Mouse (Mus musculus) testis, adult 2 months (tissue): Measurements from ENCODE around the gene Dnajc11. TPM values are rescaled to one million over a fixed set of nuclear protein-coding genes. Genes with fewer than 3 reads are reported as not detected.

Source experiments
- H3K27ac ChIP-seq: fragments of 200-500 bp; 2 replicates; pipeline ENCODE4 v1.5.1; 2012; ENCODE audit warnings: low read depth, low read length; ENCODE audit not compliant: control insufficient read depth, insufficient read depth
- H3K27me3 ChIP-seq: fragments of 200-500 bp; 2 replicates; pipeline ENCODE4 v1.6.1; 2012; ENCODE audit warnings: mild to moderate bottlenecking, low read length, moderate library complexity; ENCODE audit not compliant: control insufficient read depth, insufficient read depth
- H3K36me3 ChIP-seq: fragments of 200-500 bp; 2 replicates; pipeline ENCODE4 v1.6.1; 2012; ENCODE audit warnings: mild to moderate bottlenecking, low read length; ENCODE audit not compliant: control insufficient read depth, insufficient read depth
- H3K4me1 ChIP-seq: fragments of 200-500 bp; 2 replicates; pipeline ENCODE4 v1.6.1; 2012; ENCODE audit warnings: low read length; ENCODE audit not compliant: control insufficient read depth, insufficient read depth
- H3K4me3 ChIP-seq: fragments of 200-500 bp; 2 replicates; pipeline ENCODE4 v1.5.1; 2012; ENCODE audit warnings: low read depth, mild to moderate bottlenecking, low read length, moderate library complexity, mixed read lengths; ENCODE audit not compliant: control insufficient read depth
- CTCF ChIP-seq: fragments of 200-500 bp; IDR thresholded peaks from 2 replicates; pipeline ENCODE4 v1.5.1; 2012; ENCODE audit warnings: low read depth, mild to moderate bottlenecking, inconsistent platforms, low read length, moderate library complexity; ENCODE audit not compliant: control insufficient read depth, insufficient read depth, insufficient replicate concordance
- POLR2A ChIP-seq: fragments of 200-500 bp; IDR thresholded peaks from 2 replicates; pipeline ENCODE4 v1.6.1; 2012; ENCODE audit warnings: low read depth, mild to moderate bottlenecking, inconsistent platforms, low read length, moderate library complexity; ENCODE audit not compliant: control insufficient read depth
- polyA plus RNA-seq: library from polyadenylated mRNA; depleted of rRNA; stranded (reverse); fragments of >200 nt; gene quantifications from 2 replicates; pipeline ENCODE4 v1.2.3, GENCODE M21; 2012

Dnajc11 gene
- polyA plus RNA-seq, 1 experiment: 31.2 TPM

DNA sequence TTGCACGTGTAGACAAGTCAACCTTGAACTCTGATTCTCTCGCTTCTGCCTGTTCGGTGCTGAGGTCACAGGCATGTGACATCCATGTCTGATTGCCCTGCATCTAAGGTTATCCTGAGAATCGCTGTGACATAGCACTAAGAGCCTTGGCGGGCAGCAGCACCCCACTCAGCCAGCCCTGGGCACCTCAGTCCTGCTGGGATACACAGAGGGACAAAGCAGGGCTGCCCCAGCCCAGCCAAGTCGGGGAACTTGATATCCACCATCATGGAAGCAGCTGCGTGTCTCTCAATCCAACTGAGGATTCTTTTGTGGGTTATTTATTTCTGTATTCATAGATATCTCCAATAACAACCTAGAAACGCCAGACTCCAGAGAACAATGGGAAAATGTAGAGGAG is 24.7 kb upstream of the Dnajc11 start:
- TF ChIP-seq POLR2A (no peak), CTCF (no peak)
- Histone ChIP-seq H3K27ac (no peak overlapping the region), H3K27me3 (no peaks in the 10 kb centered on the region), H3K4me3 (no peak overlapping the region), H3K4me1 (peaks cover 29% of the 10 kb centered on the region), H3K36me3 (no peaks in the 10 kb centered on the region)

DNA sequence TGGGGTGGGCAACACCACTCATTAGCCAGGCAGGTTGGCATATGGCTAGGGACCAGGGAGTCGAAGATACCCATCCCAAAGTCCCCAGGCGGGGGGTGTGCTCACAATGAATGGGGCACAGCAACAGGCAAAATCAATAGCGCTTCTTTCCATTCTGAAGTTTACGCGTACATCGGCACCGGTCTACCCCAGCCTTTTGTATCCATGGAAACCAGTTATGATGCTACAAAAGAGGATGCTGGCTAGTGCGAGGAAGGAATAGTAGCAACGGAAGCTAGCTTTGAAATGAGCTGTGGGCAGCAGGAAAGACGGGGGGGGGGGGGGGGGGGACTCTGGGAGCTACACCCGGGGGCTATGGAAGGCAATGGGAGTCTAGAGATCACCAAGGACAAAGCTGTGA is 17.2 kb upstream of the Dnajc11 start:
- Histone ChIP-seq H3K4me3 (no peak overlapping the region), H3K27me3 (no peaks in the 10 kb centered on the region), H3K4me1 (peaks cover 10% of the 10 kb centered on the region), H3K27ac (no peak overlapping the region), H3K36me3 (no peaks in the 10 kb centered on the region)
- TF ChIP-seq CTCF (no peak), POLR2A (no peak)

DNA sequence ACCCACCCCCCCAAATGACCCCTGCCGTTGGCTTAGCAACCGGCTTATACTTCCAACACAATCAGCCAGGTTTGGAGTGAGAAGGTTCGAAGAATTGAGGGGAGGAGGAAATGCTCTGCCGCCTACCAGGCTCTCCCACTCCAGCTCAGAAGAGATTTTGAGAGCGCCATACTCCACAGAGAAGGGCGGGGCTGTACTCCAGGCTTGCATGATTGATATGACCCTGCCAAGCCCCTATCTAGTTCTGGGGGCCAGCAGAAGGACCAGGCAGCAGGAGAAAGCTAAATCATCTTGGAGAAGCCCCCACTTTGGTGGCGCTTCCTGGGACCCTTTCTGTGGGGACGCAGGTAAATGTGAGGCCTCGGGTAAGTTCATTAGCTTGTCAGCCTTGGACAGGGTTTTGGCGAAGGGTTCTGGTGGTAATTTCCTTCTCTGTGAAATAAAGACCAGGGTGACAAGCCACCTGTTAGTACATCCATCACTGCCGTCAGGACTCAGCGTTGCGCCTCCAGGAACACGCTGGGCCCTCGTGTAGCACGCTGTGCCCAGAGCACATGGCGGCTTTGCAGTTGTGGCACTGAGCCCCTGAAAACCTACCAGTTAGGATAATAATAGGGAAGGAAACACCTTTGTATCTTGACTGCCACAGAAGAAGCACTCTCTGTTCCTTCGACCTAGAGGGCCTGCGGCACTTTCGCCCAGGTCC is 14.2 kb upstream of the Dnajc11 start:
- no peak overlapping the region for H3K4me3 ChIP-seq
- no peaks in the 10 kb centered on the region for H3K27me3 ChIP-seq
- no peak overlapping the region for H3K27ac ChIP-seq
- no peak for TF ChIP-seq CTCF
- TF ChIP-seq POLR2A: no peak
- no peaks in the 10 kb centered on the region for H3K36me3 ChIP-seq
- peaks cover 11% of the 10 kb centered on the region for H3K4me1 ChIP-seq

DNA sequence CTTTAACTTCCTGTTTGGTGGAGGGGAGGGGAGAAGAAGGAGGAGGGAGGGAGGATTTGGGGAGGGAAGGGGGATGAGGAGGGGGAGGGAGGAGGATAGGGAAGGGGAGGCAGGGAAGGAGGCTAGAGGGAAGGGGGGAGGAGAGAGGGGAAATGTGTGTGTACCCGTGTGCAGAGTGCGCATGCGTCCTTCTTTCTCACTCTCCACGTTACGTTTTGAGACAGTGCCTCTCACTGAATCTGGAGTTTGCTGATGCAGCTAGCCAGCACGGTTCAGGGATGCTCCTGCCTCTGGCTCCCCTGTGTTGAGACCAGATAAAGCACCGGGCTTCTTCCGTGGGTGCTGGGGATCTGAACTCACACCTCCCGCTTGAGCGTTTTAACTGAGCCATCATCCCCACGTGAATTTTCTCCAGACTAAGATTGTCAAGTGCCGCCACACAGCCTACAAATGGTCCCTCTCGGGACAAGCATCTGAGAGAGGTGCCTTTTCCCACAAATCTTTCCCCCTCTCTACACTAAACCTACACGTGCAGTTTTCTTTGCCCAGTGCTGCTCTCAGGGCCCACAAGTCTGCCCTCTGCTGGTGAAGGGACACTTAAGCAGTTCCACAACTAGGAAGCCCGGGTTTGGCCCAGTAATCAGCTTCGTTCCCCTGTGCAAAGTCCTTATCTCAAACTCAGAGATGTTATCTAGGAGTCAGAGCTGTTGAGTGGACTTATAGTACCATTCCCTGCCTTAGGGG is 13.4 kb upstream of the Dnajc11 start:
- TF ChIP-seq POLR2A (no peak), CTCF (peak; percentile 68; the same call in 1 of the 2 replicates)
- H3K36me3 ChIP-seq: no peaks in the 10 kb centered on the region
- no peaks in the 10 kb centered on the region for H3K27me3 ChIP-seq
- peaks cover 11% of the 10 kb centered on the region for H3K4me1 ChIP-seq
- peak overlapping the region; percentile 64 for H3K4me3 ChIP-seq
- no peak overlapping the region for H3K27ac ChIP-seq

DNA sequence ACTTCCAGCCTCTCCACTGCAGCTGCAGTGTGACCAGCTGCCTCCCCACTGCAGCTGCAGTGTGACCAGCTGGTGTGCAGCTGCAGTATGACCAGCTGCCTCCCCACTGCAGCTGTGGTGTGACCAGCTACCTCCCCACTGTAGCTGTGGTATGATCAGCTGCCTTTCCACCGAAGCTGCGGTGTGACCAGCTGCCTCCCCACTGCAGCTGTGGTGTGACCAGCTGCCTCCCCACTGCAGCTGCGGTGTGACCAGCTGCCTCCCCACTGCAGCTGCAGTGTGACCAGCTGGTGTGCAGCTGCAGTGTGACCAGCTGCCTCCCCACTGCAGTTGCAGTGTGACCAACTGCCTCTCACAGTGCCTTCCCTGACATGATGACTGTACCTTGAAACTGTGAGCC is 11.4 kb upstream of the Dnajc11 start:
- no peak for TF ChIP-seq CTCF
- Histone ChIP-seq H3K36me3 (no peaks in the 10 kb centered on the region), H3K27ac (no peak overlapping the region), H3K27me3 (no peaks in the 10 kb centered on the region), H3K4me3 (no peak overlapping the region), H3K4me1 (peaks cover 11% of the 10 kb centered on the region)

DNA sequence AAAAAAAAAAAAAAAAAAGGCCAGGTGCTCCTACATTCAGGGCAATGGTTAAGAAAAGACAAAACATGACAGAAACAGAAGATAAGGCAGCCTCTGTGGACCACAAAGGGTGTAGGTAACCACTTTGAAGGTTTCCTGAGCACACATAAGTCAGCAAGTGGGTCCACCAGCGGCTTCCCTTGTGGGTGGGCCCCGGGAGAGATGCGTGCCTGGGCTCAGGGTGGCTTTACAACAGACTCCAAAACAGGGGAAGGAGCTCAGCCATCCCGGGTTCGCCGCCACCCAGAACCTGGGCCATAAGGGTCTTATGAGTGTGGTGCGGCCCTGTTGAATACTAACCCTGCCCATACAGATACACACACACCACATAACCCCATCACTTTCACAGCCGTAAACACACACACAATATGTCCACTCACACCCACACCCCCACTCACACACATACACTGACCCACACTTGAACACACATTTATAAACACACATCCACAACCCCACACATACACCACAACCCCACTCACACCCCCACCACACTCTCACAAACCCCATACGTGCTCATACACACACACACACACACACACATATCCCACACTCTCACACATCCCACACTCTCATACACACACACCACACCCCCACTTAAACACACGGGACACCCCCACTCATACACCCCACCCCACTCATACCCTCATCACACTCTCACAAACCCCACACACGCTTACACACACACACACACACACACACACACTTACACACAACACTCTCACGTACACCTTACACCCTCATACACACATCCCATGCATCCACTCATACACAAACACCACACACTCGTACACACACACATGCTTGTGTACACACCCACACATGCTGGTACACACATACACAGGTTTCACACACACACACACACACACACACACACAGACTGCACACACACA is 651 bp upstream of the Dnajc11 start:
- Histone ChIP-seq H3K36me3 (no peaks in the 10 kb centered on the region), H3K27ac (no peak overlapping the region), H3K4me3 (peak overlapping the region; percentile 90)

DNA sequence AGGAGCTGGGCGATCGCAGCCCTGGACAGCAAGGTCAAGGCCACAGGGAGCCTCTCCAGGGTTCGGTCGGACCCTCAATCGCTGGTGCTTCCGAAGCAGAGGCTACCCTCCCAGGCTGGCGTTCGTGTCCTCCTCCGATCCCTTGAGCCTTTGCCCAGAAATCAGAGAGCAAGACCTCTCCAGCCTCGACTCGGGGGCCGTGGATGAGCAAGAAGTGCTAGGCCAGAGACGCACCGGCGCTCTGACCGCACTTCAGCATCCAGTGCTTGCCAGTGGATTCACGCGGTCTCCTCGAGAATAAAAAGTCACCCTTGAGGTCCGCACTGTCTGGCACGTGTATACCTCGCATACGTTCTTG is 703 bp downstream of the Dnajc11 start:
- Histone ChIP-seq H3K36me3 (no peaks in the 10 kb centered on the region), H3K4me1 (peaks cover 6% of the 10 kb centered on the region), H3K27ac (peak overlapping the region; percentile 95), H3K27me3 (no peaks in the 10 kb centered on the region), H3K4me3 (peak overlapping the region; percentile 90)
- TF ChIP-seq POLR2A (no peak), CTCF (no peak)

More for the DNA sequence above, 651 bp upstream of the Dnajc11 start:
- TF ChIP-seq CTCF: no peak
- no peak for TF ChIP-seq POLR2A
- Histone ChIP-seq H3K27me3 (no peaks in the 10 kb centered on the region), H3K4me1 (peaks cover 6% of the 10 kb centered on the region)
